Mouse (Mus musculus) heart, adult 18-20 months (tissue): ENCODE results near the gene Gm20532. TPM values are rescaled to one million over a fixed set of nuclear protein-coding genes. Genes with fewer than 3 reads are reported as not detected.

ENCODE experiments used
- DNase-seq, 2 experiments: peaks; one replicate each; pipeline ENCODE4 v3.0.0; 2021 to 2022; ENCODE audit warnings: mixed read lengths in 1 of 2
- total RNA-seq, 2 experiments: library from RNA; stranded (reverse); gene quantifications; 2 replicates each; pipeline ENCODE4 v1.2.3; 2021

The Gm20532 gene
- total RNA-seq, 2 experiments from 2014 or later, result not detected

DNA sequence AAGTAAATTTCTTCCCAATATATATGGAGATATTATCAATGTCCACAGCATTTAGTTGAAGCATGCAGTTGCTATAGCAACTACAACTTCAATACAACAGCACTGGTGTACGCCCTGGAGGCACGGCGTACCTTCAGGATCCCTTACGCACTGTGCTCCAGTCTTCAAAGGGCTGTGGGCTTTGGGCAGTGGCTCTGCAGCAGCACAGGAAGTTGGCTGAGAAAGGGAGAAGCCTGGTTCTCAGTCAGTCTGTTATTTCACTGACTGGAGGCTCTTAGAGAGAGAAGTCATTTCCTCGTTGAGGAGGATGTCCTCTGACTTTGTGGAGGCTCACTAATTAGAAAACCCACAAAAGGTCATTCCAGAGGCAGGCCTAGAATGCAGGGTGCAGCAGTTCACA lies 36.5 kb downstream of the Gm20532 start:
- no peak for DNase-seq

DNA sequence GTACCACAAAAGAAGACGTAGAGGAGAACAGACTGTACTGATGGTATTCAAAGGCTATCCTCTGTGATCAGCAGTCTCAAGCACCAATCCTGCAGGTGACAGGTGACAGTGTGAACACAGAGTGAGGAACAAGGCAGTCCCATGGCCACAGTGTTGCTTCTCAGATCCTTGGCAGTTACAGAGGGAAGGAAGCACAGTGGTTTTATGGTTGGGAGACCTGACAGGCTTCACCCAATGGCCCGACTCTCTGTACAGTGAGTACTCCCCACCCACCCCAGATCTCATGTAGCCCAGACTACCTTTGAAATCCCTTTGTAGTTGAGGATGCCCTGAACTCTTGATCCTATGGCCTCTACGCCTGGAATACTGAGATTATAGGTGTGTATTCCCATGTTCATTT lies 39.0 kb downstream of the Gm20532 start:
- DNase-seq, result no peak

DNA sequence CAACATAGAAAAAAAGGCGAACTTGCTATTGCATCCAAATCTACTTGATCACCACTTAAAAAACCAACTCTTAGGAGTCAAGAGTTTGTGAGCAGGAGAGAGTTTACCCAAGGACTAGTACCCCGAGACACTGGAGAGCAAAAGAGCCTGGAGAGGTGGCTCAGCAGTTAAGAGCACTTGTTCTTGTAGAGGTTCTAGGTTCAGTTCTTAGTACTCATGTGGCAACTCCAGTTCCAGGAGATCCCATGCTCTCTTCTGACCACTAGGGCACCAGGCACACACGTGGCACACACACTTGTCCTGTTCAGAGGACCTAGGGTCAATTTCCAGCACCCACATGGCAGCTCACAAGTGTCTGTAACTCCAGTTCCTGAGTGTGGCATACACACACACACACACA lies 39.6 kb downstream of the Gm20532 start:
- no peak for DNase-seq

DNA sequence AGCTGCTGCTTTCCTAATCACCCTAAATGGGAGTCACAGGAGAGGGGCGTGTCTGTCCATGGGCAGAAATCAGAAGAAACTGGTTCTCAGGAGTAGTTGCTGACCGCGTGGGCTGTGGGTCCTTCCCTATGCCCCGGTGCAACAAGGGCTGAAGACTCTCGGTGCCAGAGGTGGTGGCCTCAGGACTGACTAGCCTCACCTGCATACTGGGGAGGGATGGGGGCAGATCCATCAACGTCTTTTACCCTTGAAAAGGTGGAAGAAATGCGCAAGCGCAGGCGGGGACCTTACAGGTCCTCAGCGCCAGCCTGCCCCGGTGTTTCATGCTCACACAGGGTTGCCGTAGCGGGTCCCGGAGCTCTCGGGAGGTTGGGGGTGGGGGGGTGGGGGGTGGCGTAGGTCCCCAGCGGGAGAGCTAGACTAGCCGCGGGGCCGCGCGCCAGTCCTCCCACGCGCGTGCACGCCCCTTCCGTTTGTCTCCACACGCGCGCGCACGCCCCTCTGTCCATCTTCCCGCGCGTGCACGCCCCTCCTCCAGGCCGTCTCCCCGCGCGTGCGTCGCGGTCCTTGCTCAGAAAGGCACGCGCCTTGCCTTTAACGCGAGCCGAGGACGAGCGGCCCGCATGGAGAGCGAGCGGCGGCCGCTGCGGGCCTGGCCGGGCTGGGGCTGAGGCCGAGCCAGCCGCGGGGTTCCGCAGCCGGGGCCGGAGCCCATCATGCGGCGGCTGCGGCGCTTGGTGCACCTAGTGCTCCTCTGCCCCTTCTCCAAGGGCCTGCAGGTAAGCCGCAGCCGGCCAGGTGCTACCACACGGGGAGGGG lies 41.7 kb downstream of the Gm20532 start, which contains the start of gene Fam69b:
Gene Fam69b (plus strand): TSS at position 537 of the 819 bp plus-strand sequence.
- peak; percentile 77 to 80 for DNase-seq

DNA sequence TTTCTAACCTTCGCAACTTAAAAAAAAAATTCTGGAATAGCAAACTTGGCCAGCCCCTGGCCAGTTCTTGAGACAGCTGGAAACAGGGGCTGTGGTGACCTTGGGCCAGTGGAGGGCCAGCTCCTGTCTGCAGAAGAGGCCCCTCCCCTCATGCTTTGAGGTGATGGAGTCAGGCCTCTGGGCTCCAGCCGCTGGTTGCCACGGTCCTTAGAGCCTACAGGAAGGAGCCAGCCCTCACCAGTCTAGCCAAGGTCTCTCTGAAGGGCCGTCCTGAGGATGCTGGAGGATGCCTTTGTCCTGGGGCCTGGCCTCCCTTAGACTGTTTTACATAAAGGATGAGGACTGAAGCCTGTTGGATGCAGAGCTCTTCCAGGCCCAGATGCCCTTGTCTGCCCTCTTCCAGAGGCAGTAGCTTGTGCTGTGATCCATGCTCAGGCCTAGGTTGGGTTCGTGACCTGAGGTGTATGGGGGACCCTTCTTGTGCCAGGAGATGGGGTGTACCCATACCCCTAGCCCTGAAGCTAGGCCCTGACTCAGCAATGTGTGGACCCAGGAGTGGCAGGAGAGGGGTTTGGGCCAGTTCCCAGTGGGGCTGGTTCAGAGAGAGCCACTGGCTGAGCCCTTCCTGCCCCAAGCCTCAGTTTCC lies 42.5 kb downstream of the Gm20532 start:
- DNase-seq, result no peak

DNA sequence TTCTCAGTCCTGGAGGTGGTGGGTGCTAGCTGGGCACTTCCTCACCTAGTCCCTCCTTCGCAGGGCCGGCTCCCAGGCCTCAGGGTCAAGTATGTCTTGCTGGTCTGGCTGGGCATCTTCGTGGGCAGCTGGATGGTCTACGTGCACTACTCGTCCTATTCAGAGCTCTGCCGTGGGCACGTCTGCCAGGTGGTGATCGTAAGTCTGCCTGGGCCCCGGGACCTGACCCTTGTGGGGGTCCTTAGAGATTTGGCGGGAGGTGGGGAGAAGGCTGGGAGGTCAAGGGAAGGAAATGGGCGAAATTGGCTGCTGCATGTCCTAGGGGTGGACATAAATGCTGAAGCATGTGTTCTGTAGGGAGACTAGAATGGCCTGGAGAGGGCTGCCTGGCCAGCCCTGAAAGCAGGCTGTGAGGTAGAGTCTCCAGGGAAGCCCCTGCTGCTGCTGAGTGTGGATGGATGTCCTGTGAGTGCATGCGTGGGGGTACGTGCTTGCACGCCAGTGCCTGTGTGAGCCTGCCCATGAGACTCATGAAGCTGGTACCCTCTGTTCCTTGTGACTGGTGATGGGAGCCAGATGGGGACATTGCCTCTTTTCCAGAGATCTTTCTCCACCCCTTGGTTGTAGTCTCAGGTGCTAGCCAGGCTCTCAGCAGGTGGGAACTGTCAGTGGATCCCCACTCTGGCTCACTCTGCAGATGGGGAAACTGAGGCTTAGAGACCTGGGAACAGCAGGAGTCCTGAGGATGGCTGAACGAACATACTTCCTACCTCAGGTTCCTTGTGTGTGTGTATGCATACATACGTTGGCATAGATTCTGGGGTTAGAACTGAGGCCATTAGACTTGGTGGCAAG lies 46.3 kb downstream of the Gm20532 start:
- DNase-seq, result no peak

DNA sequence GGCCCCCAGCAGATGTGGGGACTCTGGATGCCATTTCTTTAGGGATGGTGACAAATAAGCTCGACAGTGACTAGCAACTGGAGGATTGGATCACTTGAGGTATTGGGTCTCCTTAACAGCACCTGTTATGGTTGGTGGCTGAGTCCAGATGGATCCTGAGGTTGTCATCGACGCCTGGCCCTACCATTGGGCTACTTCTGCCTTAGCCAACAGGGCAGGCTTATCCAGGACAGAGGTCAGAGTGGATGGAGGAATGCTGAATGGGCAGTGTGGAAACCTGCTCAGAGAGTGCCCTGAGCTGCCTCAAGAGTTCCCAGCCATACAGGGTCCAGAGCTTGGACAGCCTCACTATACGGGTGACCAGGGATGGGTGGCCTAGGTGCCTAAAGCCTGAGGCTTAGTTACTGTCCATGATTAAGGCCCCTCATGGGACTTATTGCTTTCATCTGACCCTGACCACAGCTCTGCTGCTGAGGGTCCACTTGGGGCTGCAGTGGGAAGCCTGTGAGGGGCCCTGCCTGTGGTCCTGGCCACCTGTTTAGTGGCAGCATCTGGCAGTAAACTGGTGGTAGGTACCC lies 47.6 kb downstream of the Gm20532 start:
- DNase-seq, result no peak

DNA sequence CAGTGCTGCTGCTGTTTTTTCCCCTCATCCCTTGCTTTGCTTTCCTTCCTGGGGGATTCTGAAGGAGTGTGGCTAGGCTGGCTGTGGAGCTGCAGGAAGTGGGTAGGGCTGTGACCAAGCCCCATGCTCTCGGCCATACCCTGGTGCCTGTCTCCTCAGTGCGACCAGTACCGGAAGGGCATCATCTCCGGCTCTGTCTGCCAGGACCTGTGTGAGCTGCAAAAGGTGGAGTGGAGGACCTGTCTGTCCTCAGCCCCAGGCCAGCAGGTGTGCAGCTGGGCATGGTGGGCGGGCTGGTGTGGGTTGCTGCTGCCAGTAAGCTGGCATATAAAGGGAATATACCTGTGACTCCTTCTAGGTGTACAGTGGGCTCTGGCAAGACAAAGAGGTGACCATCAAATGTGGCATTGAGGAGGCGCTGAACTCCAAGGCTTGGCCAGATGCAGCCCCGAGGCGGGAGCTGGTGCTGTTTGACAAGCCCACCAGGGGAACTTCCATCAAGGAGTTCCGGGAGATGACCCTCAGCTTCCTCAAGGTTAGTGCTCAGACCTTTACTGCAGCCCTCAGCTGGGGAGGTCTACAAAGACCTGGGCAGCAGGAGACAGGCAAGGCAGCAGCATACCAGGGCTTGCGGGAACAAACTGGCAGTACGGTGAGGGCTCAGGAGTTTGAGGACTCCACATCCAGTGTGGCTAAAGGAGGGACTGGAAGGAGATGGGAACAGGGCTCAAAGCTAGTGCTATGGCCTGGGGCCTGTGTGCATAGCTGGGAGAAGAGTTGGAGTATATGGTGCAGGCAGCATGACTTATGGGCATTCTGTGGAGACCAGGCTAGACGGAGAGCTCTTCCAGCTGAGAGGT lies 48.4 kb downstream of the Gm20532 start:
- DNase-seq, result no peak

DNA sequence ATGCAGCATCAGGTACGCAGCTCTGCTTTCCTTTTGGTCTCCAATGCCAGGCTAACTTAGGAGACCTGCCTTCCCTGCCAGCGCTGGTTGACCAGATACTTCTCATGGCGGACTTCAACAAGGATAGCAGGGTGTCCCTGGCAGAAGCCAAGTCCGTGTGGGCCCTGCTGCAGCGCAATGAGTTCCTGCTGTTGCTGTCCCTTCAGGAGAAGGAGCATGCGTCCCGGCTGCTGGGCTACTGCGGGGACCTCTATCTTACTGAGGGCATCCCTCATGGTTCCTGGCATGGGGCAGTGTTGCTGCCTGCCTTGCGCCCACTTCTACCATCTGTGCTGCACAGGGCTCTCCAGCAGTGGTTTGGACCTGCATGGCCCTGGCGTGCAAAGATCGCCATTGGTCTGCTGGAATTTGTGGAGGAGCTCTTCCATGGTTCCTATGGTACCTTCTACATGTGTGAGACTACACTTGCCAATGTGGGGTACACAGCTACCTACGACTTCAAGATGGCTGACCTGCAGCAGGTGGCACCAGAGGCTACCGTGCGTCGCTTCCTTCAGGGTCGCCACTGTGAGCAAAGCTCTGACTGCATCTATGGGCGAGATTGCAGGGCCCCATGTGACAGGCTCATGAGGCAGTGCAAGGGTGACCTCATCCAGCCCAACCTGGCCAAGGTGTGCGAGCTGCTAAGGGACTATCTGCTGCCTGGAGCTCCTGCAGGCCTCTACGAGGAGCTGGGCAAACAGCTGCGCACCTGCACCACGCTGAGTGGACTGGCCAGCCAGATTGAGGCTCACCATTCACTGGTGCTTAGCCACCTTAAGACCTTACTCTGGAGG lies 49.3 kb downstream of the Gm20532 start:
- DNase-seq, result no peak

DNA sequence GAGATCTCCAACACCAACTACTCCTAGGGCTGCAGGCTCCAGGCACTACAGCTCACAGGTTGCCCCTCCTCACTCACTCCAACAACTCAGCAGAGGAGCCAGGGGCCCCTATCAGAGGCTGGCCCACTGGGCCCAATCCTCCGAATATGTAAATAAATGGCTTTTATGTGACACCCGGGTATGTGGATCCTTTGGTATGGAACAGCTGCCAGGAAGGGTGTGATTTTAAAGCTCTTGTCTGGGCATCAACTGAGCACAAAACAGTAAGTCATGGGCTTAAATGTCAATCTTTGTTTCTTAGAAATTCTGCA lies 49.8 kb downstream of the Gm20532 start:
- DNase-seq, result no peak

DNA sequence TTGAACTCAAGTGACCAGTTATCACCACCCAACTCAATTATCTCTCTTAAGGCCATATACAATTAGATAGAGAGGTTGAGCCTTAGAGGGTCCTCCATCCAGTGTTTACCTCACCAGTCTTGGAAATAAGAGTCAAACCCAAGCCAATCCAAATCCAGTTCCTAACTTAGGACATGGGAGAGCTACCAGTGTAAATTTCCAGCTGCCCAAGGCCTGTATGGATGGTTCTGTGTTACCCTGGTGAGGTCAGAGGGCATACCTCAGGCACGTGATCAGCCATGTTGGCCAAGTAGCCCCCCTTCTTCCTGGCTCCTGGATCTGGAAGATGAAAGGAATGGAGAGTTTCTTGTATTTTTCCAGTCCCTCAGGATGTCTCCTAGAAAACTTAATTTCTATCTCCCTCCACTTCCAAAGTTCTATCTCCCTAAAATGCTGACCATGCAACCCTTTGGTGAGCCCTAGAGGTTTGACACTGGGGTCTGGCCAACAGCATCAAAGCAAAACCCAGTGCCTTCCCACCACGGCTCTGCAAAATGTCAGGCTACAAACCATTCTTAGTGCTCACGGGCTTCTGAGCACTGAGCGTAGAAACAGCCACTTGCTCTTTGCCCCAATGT lies 51.0 kb downstream of the Gm20532 start:
- DNase-seq, result no peak

DNA sequence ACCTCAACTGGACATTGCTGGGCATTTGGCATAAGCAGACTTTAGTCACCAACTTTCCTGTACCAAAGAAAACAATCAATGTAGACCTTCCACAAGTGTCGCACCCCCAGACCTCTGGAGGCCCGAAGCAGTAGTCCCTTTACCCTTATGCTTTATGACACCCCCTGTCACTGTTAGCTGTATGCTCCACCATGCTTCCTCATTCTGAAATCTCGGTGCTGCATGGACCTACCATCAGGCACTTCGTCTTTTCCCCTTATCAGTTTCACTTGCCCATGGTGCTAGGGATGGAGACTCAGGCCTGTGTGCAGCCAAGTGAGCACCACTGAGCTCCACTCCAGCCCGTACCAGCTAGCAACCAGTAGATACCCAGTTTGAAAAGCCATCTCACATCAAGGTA lies 51.6 kb downstream of the Gm20532 start:
- no peak for DNase-seq

DNA sequence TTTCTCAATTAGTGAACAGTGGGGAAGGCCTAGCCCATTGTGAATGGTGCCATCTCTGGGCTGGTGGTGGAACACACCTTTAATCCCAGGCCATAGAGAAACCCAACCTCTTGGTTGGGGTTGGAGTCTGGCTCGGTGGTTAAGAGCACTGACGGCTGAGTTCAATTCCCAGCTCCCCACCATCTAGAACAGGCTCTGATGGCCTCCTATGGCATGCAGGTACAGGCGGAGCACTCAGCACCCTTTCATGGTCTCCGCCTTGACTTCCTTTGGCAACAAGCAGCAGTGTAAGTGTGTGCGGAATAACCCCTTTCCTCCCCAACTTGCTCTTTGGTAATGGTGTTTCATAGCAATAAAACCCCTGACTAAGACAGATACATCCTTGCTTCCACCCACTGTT lies 52.1 kb downstream of the Gm20532 start:
- no peak for DNase-seq

DNA sequence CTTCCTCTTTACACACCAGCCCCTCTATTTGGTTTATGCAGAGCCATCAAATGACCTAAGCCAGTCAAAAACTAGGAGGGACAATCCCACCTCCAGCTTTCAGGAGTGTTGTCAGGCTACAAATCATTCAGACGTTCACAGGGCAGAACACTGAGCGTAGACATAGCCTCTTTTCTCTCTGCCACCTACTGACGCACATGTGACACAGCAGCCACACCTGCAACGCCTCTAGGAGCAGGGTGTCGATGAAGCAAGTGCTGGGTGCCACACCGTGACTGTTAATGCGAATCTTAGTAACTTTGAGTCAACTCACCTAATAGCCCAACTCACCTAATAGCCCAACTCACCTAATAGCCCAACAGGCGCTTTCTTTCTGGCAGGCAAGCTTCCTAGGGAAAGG lies 52.6 kb downstream of the Gm20532 start:
- DNase-seq, result peak; percentile 49 to 54

DNA sequence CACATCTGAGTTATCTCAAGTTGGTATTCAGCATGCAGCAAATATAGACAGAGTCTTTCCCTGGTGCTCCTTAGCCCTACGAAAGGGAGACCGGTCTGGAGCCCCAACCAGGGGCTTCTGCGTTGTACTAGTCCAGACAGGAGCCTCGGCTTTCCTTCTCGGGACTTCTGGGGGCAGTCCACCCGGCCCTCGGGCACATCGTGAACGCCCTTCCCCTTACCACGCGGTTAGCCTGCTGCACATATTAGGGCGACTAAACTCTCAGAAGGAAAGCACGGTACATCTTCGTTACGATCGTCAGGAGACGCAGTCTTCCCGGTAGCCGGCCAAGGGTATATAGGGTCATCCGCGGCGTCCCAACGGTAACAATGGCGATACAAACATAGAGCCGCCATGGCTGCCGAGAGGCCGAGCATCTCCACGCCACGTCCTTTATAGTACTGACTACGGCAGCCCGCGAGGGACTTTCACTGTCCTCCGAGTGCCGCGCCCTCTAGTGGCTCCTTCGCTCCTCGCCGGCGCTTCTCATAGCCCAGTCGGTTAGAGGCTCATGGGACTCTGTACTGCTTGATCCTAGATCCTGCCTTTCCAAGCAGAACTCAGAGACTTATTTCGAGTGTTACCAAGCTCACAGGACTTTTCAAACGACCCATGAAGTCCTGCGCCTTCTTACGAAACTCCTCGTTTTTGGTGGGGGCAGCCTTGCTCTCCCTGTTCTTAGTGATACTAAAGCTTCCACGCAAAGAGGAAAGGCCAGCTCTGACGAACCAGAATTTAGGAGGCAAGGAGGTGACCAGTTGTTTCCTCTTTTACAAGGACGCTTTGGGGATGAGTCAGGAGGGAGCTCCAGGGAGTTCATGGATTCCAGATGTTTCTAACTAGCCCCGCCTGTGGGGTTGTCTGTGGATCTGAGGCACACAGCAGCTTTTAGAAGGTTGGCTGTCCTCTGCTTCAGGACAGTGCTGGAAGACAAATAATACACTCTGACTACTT lies 53.7 kb downstream of the Gm20532 start:
- DNase-seq, result peak; percentile 96 to 99

DNA sequence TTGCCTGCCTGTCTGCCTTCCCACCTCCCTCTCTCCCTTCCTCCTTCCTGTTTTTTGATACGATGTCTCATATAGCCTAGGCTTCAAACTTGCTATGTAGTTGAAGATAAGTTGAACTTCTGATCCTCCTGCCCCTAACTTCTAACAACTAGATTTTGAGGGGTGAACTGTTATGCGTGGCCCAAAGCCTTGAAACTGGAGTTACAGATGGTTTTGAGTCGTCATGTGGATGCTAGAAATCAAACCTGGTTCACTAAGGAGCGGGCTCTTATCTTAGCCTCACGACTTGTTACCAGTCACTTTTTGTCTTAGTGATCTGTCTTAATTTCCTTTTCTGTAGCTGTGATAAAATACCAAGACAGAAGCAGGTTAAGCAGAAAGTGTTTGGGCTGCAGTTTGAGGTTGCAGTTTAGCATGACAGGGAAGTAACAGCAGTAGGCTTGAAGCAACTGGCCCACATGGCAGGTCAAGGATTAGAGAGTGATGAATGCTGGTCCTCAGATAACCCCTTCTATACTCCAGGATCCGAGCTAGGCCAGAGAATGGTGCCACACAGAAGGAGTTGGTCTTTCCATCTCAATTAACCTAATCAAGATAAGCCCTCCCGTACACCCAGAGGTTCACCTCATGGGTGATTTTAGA lies 54.7 kb downstream of the Gm20532 start:
- DNase-seq, result no peak

DNA sequence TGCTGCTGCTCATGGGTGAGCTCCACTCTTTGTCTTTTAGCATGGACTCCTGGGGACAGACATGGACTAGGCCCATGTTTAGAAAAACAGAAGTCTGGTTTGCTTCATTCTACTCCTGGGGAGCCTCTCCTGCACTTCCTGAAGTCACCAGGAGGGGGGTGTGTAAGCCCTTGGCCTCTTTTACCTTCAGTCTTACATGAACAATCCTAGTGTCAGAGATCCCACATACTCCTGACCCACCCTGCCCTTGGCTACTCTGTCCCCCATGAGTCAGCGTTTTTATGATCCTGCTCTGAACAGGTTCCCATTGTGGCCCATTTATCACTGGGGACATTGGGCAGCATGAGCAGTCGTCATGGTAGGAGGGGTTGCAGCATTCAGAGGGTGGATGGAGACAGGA lies 57.5 kb downstream of the Gm20532 start:
- no peak for DNase-seq

DNA sequence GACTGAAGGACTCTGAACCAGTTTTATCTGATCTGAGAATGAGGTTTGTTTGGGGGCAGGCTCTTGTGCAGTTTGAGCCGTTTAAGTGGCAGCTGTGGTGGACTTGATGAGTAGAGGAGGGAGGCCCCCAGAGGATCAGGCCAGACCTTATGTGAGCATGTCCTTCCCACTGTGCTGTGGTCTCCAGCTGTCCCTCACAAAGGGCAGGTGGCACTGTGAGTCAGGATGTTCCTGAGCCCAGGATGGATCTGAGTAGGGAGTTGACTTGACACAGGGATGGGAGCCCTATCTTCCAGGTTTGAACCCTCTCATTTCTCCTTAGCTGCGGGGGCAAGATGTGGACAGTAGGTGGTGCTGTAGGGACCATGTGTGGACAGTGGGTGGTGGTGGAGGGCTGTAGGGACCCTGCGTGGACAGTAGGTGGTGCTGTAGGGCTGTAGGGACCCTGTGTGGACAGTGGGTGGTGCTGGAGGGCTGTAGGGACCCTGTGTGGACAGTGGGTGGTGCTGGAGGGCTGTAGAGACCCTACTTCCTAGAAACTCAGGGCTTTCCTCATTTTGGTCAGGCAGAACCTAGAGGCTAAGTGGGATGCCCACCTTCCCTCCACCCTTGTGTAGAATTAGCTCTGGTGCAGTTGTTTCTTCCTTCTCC lies 60.3 kb downstream of the Gm20532 start:
- peak; percentile 76 to 78 for DNase-seq
